17 mouse cellular contexts compared by ENCODE assay signal in genomic region chr14:98626476-98626875, GRCm38 (mm10).
DNase-seq lines count a peak whose midpoint lies in the region; ATAC-seq and TF ChIP-seq lines count a peak whose summit lies in the region.
"Had no signal": no experiment of that assay in that cellular context is flagged by ENCODE, and none has a peak within 500 bp of the region (broad histone marks: within the 10 kb centered on the region; RNA-seq: fewer than 3 reads in every experiment).

No protein-coding gene starts in this region.

- ATAC-seq in heart, embryonic 11.5 days (replicated peaks; ENCODE audit: insufficient number of reproducible peaks, low FRiP score, low TSS enrichment): no peak
- no peak for ATAC-seq in kidney, postnatal 0 days (replicated peaks; ENCODE audit: low FRiP score, low read depth)
- ATAC-seq in kidney, embryonic 14.5 days (ENCODE audit: low FRiP score, low TSS enrichment): no peak; the same call in 1 of the 2 replicates
- ATAC-seq: intestine, embryonic 16.5 days had no signal

- H3K27me3 ChIP-seq in heart, embryonic 11.5 days (ENCODE audit: control insufficient read depth, insufficient read depth, low read length): no peaks in the 10 kb centered on the region
- no peaks in the 10 kb centered on the region for H3K27me3 ChIP-seq in kidney, postnatal 0 days (ENCODE audit: insufficient read depth, low read length)
- H3K27me3 ChIP-seq in kidney, embryonic 14.5 days (ENCODE audit: control insufficient read depth, insufficient read depth, low read length): no peaks in the 10 kb centered on the region
- H3K27me3 ChIP-seq: hindbrain, embryonic 13.5 days; neural tube, embryonic 15.5 days; stomach, embryonic 15.5 days had no signal

- H3K9ac ChIP-seq in heart, embryonic 11.5 days (ENCODE audit: low read depth, low read length): 0 out of 2 replicates have a peak overlapping the region, but pooled peaks have one; percentile 16
- H3K9ac ChIP-seq in kidney, postnatal 0 days (ENCODE audit: low read depth, low read length): no peak overlapping the region
- no peak overlapping the region for H3K9ac ChIP-seq in kidney, embryonic 14.5 days (ENCODE audit: low read depth, low read length)
- H3K9ac ChIP-seq: hindbrain, embryonic 13.5 days; neural tube, embryonic 15.5 days; stomach, embryonic 15.5 days had no signal

- WGBS in heart, embryonic 11.5 days (ENCODE audit: insufficient replicate concordance): 24% methylated on average over 7 of the region's 7 CpGs
- 36% methylated on average over 7 of the region's 7 CpGs for WGBS in kidney, postnatal 0 days
- WGBS in kidney, embryonic 14.5 days: 51% methylated on average over 7 of the region's 7 CpGs

- no peaks in the 10 kb centered on the region for H3K36me3 ChIP-seq in heart, embryonic 11.5 days (ENCODE audit: control insufficient read depth, insufficient read depth, low read length)
- no peaks in the 10 kb centered on the region for H3K36me3 ChIP-seq in kidney, postnatal 0 days (ENCODE audit: insufficient read depth, low read length)
- H3K36me3 ChIP-seq in kidney, embryonic 14.5 days (ENCODE audit: control insufficient read depth, insufficient read depth, low read length): no peaks in the 10 kb centered on the region
- H3K36me3 ChIP-seq: hindbrain, embryonic 13.5 days; neural tube, embryonic 15.5 days; stomach, embryonic 15.5 days had no signal

- TF ChIP-seq CTCF in kidney, postnatal 0 days (IDR thresholded peaks at IDR 0.05; ENCODE audit: low read depth): no peak

- H3K27ac ChIP-seq in heart, embryonic 11.5 days (ENCODE audit: low read depth, low read length): 0 out of 2 replicates have a peak overlapping the region, but pooled peaks have one; percentile 2
- H3K27ac ChIP-seq in kidney, postnatal 0 days: no peak overlapping the region
- no peak overlapping the region for H3K27ac ChIP-seq in kidney, embryonic 14.5 days (ENCODE audit: low read depth, low read length)
- H3K27ac ChIP-seq: hindbrain, embryonic 13.5 days; neural tube, embryonic 15.5 days; stomach, embryonic 15.5 days had no signal

- peak overlapping the region; percentile 45 for H3K4me2 ChIP-seq in heart, embryonic 11.5 days
- H3K4me2 ChIP-seq in kidney, postnatal 0 days (ENCODE audit: low read length): 0 out of 2 replicates have a peak overlapping the region, but pooled peaks have one; percentile 7
- no peak overlapping the region for H3K4me2 ChIP-seq in kidney, embryonic 14.5 days (replicated peaks; ENCODE audit: low read depth, low read length)
- H3K4me2 ChIP-seq: hindbrain, embryonic 13.5 days; liver, embryonic 11.5 days; neural tube, embryonic 15.5 days; stomach, embryonic 15.5 days had no signal

- no peak overlapping the region for H3K4me3 ChIP-seq in heart, embryonic 11.5 days (ENCODE audit: low read depth, low read length)
- H3K4me3 ChIP-seq in kidney, postnatal 0 days (replicated peaks; ENCODE audit: low read depth, low read length): no peak overlapping the region
- no peak overlapping the region for H3K4me3 ChIP-seq in kidney, embryonic 14.5 days (ENCODE audit: low read length)
- H3K4me3 ChIP-seq: hindbrain, embryonic 13.5 days; neural tube, embryonic 15.5 days; stomach, embryonic 15.5 days had no signal

- H3K9me3 ChIP-seq in heart, embryonic 11.5 days (replicated peaks; ENCODE audit: control insufficient read depth, low read length): no peaks in the 10 kb centered on the region
- no peaks in the 10 kb centered on the region for H3K9me3 ChIP-seq in kidney, postnatal 0 days (replicated peaks; ENCODE audit: low read length)
- H3K9me3 ChIP-seq in kidney, embryonic 14.5 days (ENCODE audit: control insufficient read depth, low read length): no peaks in the 10 kb centered on the region
- H3K9me3 ChIP-seq: hindbrain, embryonic 13.5 days; neural tube, embryonic 15.5 days; stomach, embryonic 15.5 days had no signal

- H3K4me1 ChIP-seq in heart, embryonic 11.5 days (ENCODE audit: control insufficient read depth, insufficient read depth, low read length): peaks cover 9% of the 10 kb centered on the region; the same call in 1 of the 2 replicates
- no peaks in the 10 kb centered on the region for H3K4me1 ChIP-seq in kidney, postnatal 0 days (replicated peaks; ENCODE audit: insufficient read depth, low read length)
- no peaks in the 10 kb centered on the region for H3K4me1 ChIP-seq in kidney, embryonic 14.5 days (ENCODE audit: control insufficient read depth, insufficient read depth, low read length)
- H3K4me1 ChIP-seq: hindbrain, embryonic 13.5 days; neural tube, embryonic 15.5 days; stomach, embryonic 15.5 days had no signal

- DNase-seq in heart, adult 8-10 months (ENCODE audit: low spot score): no peak
- peak; percentile 34 for DNase-seq in kidney, postnatal 0 days (ENCODE audit: low spot score)
- DNase-seq in 3134 (ENCODE audit: extremely low read depth, insufficient read length, low spot score): peak; percentile 46
- peak; percentile 15 for DNase-seq in brain, adult 2 months (ENCODE audit: low read depth, low spot score)
- no peak for DNase-seq in adrenal gland, postnatal 4 days (ENCODE audit: low spot score in 2 of 2)
- no peak for DNase-seq in cerebellum, postnatal 14 days
- DNase-seq: adrenal gland, postnatal 10 days; cerebellum, postnatal 10 days; left cerebral cortex, postnatal 4 days; lung, postnatal 4 days had no signal

Comparison
In these comparisons a context has a peak if more than half of its experiments do, and no peak if none do; other contexts are left out.
1. DNase-seq: peak in kidney, postnatal 0 days (single experiment), 3134 (single experiment) and brain, adult 2 months (single experiment); none in heart, adult 8-10 months (single experiment), adrenal gland, postnatal 4 days (0 of 2) and cerebellum, postnatal 14 days (0 of 2).